Mouse (Mus musculus): Measurements from ENCODE around the gene Nap1l1.

DNA sequence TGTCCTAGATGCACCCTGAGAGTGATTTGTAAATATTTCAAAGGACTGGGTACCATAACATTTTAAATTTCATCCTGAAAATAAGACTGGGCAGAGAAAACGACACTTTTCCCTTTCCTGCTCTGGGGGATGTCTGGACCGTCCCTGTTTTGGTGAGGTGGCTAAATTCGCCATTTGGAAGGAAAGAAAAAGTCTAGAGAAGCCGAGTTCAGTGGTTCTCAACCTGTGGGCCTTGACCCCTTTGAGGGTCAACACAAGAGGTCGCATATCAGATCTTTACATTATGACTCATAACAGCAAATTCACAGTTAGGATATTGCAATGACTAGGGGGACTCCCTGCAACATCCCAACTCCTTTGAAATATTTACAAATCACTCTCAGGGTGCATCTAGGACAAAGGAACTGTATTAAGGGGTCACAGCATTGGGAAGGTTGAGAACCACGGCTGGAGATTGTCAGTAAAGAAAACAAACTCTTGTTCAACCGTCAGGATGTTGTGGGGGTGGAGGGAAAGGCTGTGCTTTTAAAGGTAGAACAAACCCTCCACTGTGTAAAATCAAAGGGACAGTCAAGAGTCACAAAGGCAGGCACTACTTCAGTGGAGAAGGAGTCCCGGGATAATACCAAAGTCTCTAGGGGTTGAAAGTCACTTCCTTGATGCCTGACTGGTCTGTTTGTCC lies 36.2 kb downstream of the Nap1l1 start:
- TF ChIP-seq CTCF (IDR thresholded peaks at IDR 0.05; ENCODE audit: control insufficient read depth, insufficient read depth, low read length): no peak
- TF ChIP-seq POLR2A (IDR thresholded peaks at IDR 0.05; ENCODE audit: borderline replicate concordance, control insufficient read depth, low read depth, low read length): no peak

Data from bone marrow, adult 2 months (tissue).